ENCODE assay signal across 13 mouse cellular contexts in the genomic region with DNA sequence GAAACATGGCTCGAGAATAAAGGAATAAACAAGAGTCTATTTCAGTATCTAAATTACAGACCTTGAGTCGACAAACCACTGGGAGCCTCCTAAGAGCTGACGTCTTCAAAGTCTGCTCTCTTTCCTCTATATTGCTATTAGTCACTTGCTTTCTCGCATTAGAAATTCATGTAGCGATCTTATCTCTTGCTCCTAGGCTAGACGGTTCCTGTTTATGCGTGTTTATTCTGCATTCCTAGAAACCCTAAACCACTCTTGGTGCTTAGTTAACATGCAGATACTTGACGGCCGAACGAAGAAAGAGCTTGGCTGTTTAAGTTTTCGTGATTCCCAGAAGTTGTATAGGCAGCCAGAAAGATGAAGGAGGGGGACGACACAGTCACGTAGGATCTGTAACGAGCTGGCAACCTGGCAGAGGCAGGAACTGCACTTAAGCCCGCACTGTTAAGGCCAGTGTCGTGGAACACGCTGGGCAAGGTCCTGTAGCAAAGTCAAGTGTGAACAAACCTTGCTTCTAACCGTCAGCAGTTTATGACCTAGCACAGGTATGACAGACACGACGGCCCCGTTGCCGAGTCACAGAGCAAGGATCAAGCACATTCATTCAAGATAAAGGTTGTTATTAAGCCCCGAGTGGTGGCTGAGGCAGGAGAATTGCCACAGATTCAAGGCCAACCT. TPM values are rescaled to one million over a fixed set of nuclear protein-coding genes. Genes with fewer than 3 reads are reported as not detected.
A peak's percentile ranks its signal among the peaks of the same experiment; 100 is the strongest.
DNase-seq lines count a peak whose midpoint lies in the region; ATAC-seq and TF ChIP-seq lines count a peak whose summit lies in the region.
"Had no signal": no experiment of that assay in that cellular context is flagged by ENCODE, and none has a peak within 500 bp of the region (broad histone marks: within the 10 kb centered on the region; RNA-seq: fewer than 3 reads in every experiment).

No protein-coding gene starts in this region.

- no peak overlapping the region for H3K4me3 ChIP-seq in liver, adult 2 months (ENCODE audit: insufficient read depth, low read depth, low read length)
- H3K4me3 ChIP-seq in liver, embryonic 12.5 days = no peak overlapping the region
- H3K4me3 ChIP-seq: erythroblast, embryonic 14.5 days; limb, embryonic 12.5 days had no signal

- no peak overlapping the region for H3K27ac ChIP-seq in liver, adult 2 months (replicated peaks; ENCODE audit: insufficient read depth, low read depth, low read length)
- no peak overlapping the region for H3K27ac ChIP-seq in liver, embryonic 12.5 days
- H3K27ac ChIP-seq: limb, embryonic 12.5 days had no signal

- peaks cover 33% of the 10 kb centered on the region for H3K4me1 ChIP-seq in liver, adult 2 months (ENCODE audit: control insufficient read depth, insufficient read depth, low read length)
- H3K4me1 ChIP-seq in liver, embryonic 12.5 days = peaks cover 54% of the 10 kb centered on the region

- no peak overlapping the region for H3K4me2 ChIP-seq in liver, embryonic 12.5 days
- H3K4me2 ChIP-seq: limb, embryonic 12.5 days had no signal

- H3K27me3 ChIP-seq in liver, adult 2 months (ENCODE audit: control insufficient read depth, insufficient read depth, low read length) = no peaks in the 10 kb centered on the region
- H3K27me3 ChIP-seq in liver, embryonic 12.5 days (replicated peaks) = no peaks in the 10 kb centered on the region
- H3K27me3 ChIP-seq: limb, embryonic 12.5 days had no signal

- peak; percentile 72 for DNase-seq in liver, adult 2 months (ENCODE audit: extremely low read depth, low read depth, low spot score)
- DNase-seq in brain, adult 2 months (ENCODE audit: low read depth, low spot score) = peak; percentile 54
- DNase-seq in kidney, adult 18-20 months = peak; percentile 50
- DNase-seq in adrenal gland, adult 18-20 months (ENCODE audit: low spot score in 2 of 2) = no peak
- no peak for DNase-seq in natural killer cell, adult 2 months (ENCODE audit: low spot score in 2 of 2)
- no peak for DNase-seq in neural tube, embryonic 10.5 days (ENCODE audit: extremely low spot score, low spot score)
- DNase-seq: cerebellum, postnatal 25 days; lung, postnatal 36 days had no signal

- no peak overlapping the region for H3K9ac ChIP-seq in liver, adult 2 months (ENCODE audit: low read depth, low read length)
- no peak overlapping the region for H3K9ac ChIP-seq in liver, embryonic 12.5 days
- H3K9ac ChIP-seq: limb, embryonic 12.5 days had no signal

- no peak for TF ChIP-seq POLR2A in liver, adult 2 months (IDR thresholded peaks at IDR 0.05; ENCODE audit: extremely low read depth, insufficient read depth, low read length)

- no peaks in the 10 kb centered on the region for H3K9me3 ChIP-seq in liver, embryonic 12.5 days (replicated peaks)
- H3K9me3 ChIP-seq: limb, embryonic 12.5 days had no signal

- no peak for TF ChIP-seq CTCF in liver, adult 2 months (IDR thresholded peaks at IDR 0.05; ENCODE audit: low read depth, low read length)

- no peak for ATAC-seq in liver, embryonic 12.5 days
- peak; percentile 33; the same call in 1 of the 2 replicates for ATAC-seq in megakaryocyte progenitor cell, adult 5-6 weeks (replicated peaks; ENCODE audit: poor library complexity)
- ATAC-seq: hindbrain, embryonic 16.5 days had no signal

- H3K79me2 ChIP-seq in liver, adult 2 months (ENCODE audit: control insufficient read depth, insufficient read depth, low read length) = peaks cover 24% of the 10 kb centered on the region; the same call in 1 of the 2 replicates

- WGBS in liver, adult 2 months = 54% methylated on average over 23 of the region's 23 CpGs
- 73% methylated on average over 23 of the region's 23 CpGs for whole genome bisulfite sequencing in liver, embryonic 12.5 days (ENCODE audit: insufficient replicate concordance)

- peaks cover 53% of the 10 kb centered on the region for H3K36me3 ChIP-seq in liver, adult 2 months (ENCODE audit: control insufficient read depth, insufficient read depth, low read length)
- H3K36me3 ChIP-seq in liver, embryonic 12.5 days = peaks cover 62% of the 10 kb centered on the region

RNA-seq across cellular contexts. Expression of a gene that starts 14.3 kb away (rescaled TPM):
- total RNA-seq in liver, adult 2 months (2014; rRNA removed) = 967 and 981 TPM in 2 replicates
- polyA plus RNA-seq in liver, adult 2 months (2012; rRNA removed) = 1,187 and 1,239 TPM in 2 replicates
- 395 and 399 TPM in 2 replicates for polyA plus RNA-seq in liver, embryonic 12.5 days (2016; fragmentation: Nextera tagmentation; extraction: Ambion mirVana)
- total RNA-seq in megakaryocyte progenitor cell, adult 5-6 weeks (2015) = 1,237 and 1,336 TPM in 2 replicates
- 1,026 and 1,067 TPM in 2 replicates for total RNA-seq in megakaryocyte progenitor cell, adult 5-6 weeks (2017)
- 1,000 to 10,000 TPM; 1,124 to 1,128 TPM for total RNA-seq in adrenal gland, adult 18-20 months (2021)

RNA-seq across cellular contexts. Expression of a gene that starts 45.2 kb away (rescaled TPM):
- total RNA-seq in liver, adult 2 months (2014; rRNA removed) = 7.0 and 7.2 TPM in 2 replicates
- polyA plus RNA-seq in liver, adult 2 months (2012; rRNA removed) = 1.1 and 1.2 TPM in 2 replicates
- 30.1 and 33.3 TPM in 2 replicates for polyA plus RNA-seq in liver, embryonic 12.5 days (2016; fragmentation: Nextera tagmentation; extraction: Ambion mirVana)
- 46.8 and 47.0 TPM in 2 replicates for total RNA-seq in megakaryocyte progenitor cell, adult 5-6 weeks (2015)
- 16.2 and 16.6 TPM in 2 replicates for total RNA-seq in megakaryocyte progenitor cell, adult 5-6 weeks (2017)
- 10 to 100 TPM; 19.0 to 31.7 TPM for total RNA-seq in adrenal gland, adult 18-20 months (2021)

Comparison
In these comparisons a context has a peak if more than half of its experiments do, and no peak if none do; other contexts are left out.
1. DNase-seq: peak in liver, adult 2 months (single experiment), brain, adult 2 months (single experiment) and kidney, adult 18-20 months (single experiment); none in adrenal gland, adult 18-20 months (0 of 2), natural killer cell, adult 2 months (0 of 2) and neural tube, embryonic 10.5 days (single experiment).